Mouse (Mus musculus): Measurements from ENCODE around the gene Axin2. TPM values are rescaled to one million over a fixed set of nuclear protein-coding genes. Genes with fewer than 3 reads are reported as not detected.

The Axin2 gene
- polyA plus RNA-seq, 1 experiment, result 17.5 TPM

GRCm38 (mm10) chr11:108984711-108985419 is 64.7 kb downstream of the Axin2 start:
- no peak overlapping the region for H3K4me3 ChIP-seq (replicated peaks; ENCODE audit: insufficient read depth, low read depth, low read length)
- TF ChIP-seq POLR2A (IDR thresholded peaks at IDR 0.05; ENCODE audit: borderline replicate concordance, insufficient read depth, low read length) (no peak), CTCF (IDR thresholded peaks at IDR 0.05; ENCODE audit: borderline replicate concordance, insufficient read depth, low read depth, low read length) (no peak)
- H3K27ac ChIP-seq (ENCODE audit: insufficient read depth, low read length), result no peak overlapping the region
- H3K27me3 ChIP-seq (ENCODE audit: control insufficient read depth, insufficient read depth, low read length), result no peaks in the 10 kb centered on the region
- no peak for DNase-seq
- peaks cover 17% of the 10 kb centered on the region; the same call in 1 of the 2 replicates for H3K4me1 ChIP-seq (ENCODE audit: control insufficient read depth, insufficient read depth, low read length)
- 76% methylated on average over 5 of the region's 5 CpGs for WGBS

- H3K4me3 ChIP-seq (replicated peaks; ENCODE audit: insufficient read depth, low read depth, low read length), result no peak overlapping the region
- H3K27ac ChIP-seq (ENCODE audit: insufficient read depth, low read length), result no peak overlapping the region
- no peaks in the 10 kb centered on the region for H3K27me3 ChIP-seq (ENCODE audit: control insufficient read depth, insufficient read depth, low read length)
- H3K4me1 ChIP-seq (ENCODE audit: control insufficient read depth, insufficient read depth, low read length), result peaks cover 15% of the 10 kb centered on the region
- no peak for DNase-seq
- 70% methylated on average over 7 of the region's 7 CpGs for WGBS
- TF ChIP-seq CTCF (IDR thresholded peaks at IDR 0.05; ENCODE audit: borderline replicate concordance, insufficient read depth, low read depth, low read length), result no peak
- TF ChIP-seq POLR2A (IDR thresholded peaks at IDR 0.05; ENCODE audit: borderline replicate concordance, insufficient read depth, low read length), result no peak
Observed at GRCm38 (mm10) chr11:108985836-108986235, 65.7 kb downstream of the Axin2 start.

GRCm38 (mm10) chr11:108987226-108987625 is 67.1 kb downstream of the Axin2 start:
- no peak for TF ChIP-seq CTCF (IDR thresholded peaks at IDR 0.05; ENCODE audit: borderline replicate concordance, insufficient read depth, low read depth, low read length)
- TF ChIP-seq POLR2A (IDR thresholded peaks at IDR 0.05; ENCODE audit: borderline replicate concordance, insufficient read depth, low read length), result no peak
- no peak overlapping the region for H3K27ac ChIP-seq (ENCODE audit: insufficient read depth, low read length)
- no peak for DNase-seq
- WGBS, result 37% methylated on average over 3 of the region's 3 CpGs
- H3K4me1 ChIP-seq (ENCODE audit: control insufficient read depth, insufficient read depth, low read length), result peaks cover 11% of the 10 kb centered on the region
- no peaks in the 10 kb centered on the region for H3K27me3 ChIP-seq (ENCODE audit: control insufficient read depth, insufficient read depth, low read length)
- H3K4me3 ChIP-seq (replicated peaks; ENCODE audit: insufficient read depth, low read depth, low read length), result no peak overlapping the region

GRCm38 (mm10) chr11:108987705-108988104 is 67.6 kb downstream of the Axin2 start:
- DNase-seq, result no peak
- TF ChIP-seq POLR2A (IDR thresholded peaks at IDR 0.05; ENCODE audit: borderline replicate concordance, insufficient read depth, low read length) (no peak), CTCF (IDR thresholded peaks at IDR 0.05; ENCODE audit: borderline replicate concordance, insufficient read depth, low read depth, low read length) (no peak)
- H3K4me3 ChIP-seq (replicated peaks; ENCODE audit: insufficient read depth, low read depth, low read length), result no peak overlapping the region
- H3K4me1 ChIP-seq (ENCODE audit: control insufficient read depth, insufficient read depth, low read length), result peaks cover 11% of the 10 kb centered on the region
- H3K27me3 ChIP-seq (ENCODE audit: control insufficient read depth, insufficient read depth, low read length), result no peaks in the 10 kb centered on the region
- no peak overlapping the region for H3K27ac ChIP-seq (ENCODE audit: insufficient read depth, low read length)
- WGBS, result 42% methylated on average over 4 of the region's 4 CpGs

GRCm38 (mm10) chr11:108988258-108988657 is 68.1 kb downstream of the Axin2 start:
- 36% methylated on average over 6 of the region's 6 CpGs for WGBS
- TF ChIP-seq CTCF (IDR thresholded peaks at IDR 0.05; ENCODE audit: borderline replicate concordance, insufficient read depth, low read depth, low read length) (no peak), POLR2A (IDR thresholded peaks at IDR 0.05; ENCODE audit: borderline replicate concordance, insufficient read depth, low read length) (no peak)
- DNase-seq, result peak in 1 of 2 experiments; percentile 18
- Histone ChIP-seq H3K4me3 (replicated peaks; ENCODE audit: insufficient read depth, low read depth, low read length) (no peak overlapping the region), H3K27me3 (ENCODE audit: control insufficient read depth, insufficient read depth, low read length) (no peaks in the 10 kb centered on the region), H3K27ac (ENCODE audit: insufficient read depth, low read length) (no peak overlapping the region), H3K4me1 (ENCODE audit: control insufficient read depth, insufficient read depth, low read length) (peaks cover 11% of the 10 kb centered on the region)

- TF ChIP-seq POLR2A (IDR thresholded peaks at IDR 0.05; ENCODE audit: borderline replicate concordance, insufficient read depth, low read length), result no peak
- TF ChIP-seq CTCF (IDR thresholded peaks at IDR 0.05; ENCODE audit: borderline replicate concordance, insufficient read depth, low read depth, low read length), result no peak
- Histone ChIP-seq H3K4me1 (ENCODE audit: control insufficient read depth, insufficient read depth, low read length) (peaks cover 11% of the 10 kb centered on the region), H3K4me3 (replicated peaks; ENCODE audit: insufficient read depth, low read depth, low read length) (no peak overlapping the region), H3K27ac (ENCODE audit: insufficient read depth, low read length) (no peak overlapping the region), H3K27me3 (ENCODE audit: control insufficient read depth, insufficient read depth, low read length) (no peaks in the 10 kb centered on the region)
- DNase-seq, result no peak
- 31% methylated on average over 8 of the region's 8 CpGs for WGBS
Observed at GRCm38 (mm10) chr11:108989940-108990339, 69.8 kb downstream of the Axin2 start.

GRCm38 (mm10) chr11:108993414-108993813 is 73.3 kb downstream of the Axin2 start:
- TF ChIP-seq CTCF (IDR thresholded peaks at IDR 0.05; ENCODE audit: borderline replicate concordance, insufficient read depth, low read depth, low read length), result no peak
- TF ChIP-seq POLR2A (IDR thresholded peaks at IDR 0.05; ENCODE audit: borderline replicate concordance, insufficient read depth, low read length), result no peak
- DNase-seq, result no peak
- H3K27me3 ChIP-seq (ENCODE audit: control insufficient read depth, insufficient read depth, low read length), result no peaks in the 10 kb centered on the region
- WGBS, result 98% methylated on average over 6 of the region's 6 CpGs
- H3K4me1 ChIP-seq (ENCODE audit: control insufficient read depth, insufficient read depth, low read length), result peaks cover 5% of the 10 kb centered on the region
- no peak overlapping the region for H3K4me3 ChIP-seq (replicated peaks; ENCODE audit: insufficient read depth, low read depth, low read length)
- H3K27ac ChIP-seq (ENCODE audit: insufficient read depth, low read length), result no peak overlapping the region

All from cerebellum, adult 2 months (tissue).